Comparison of ENCODE assay signal across 8 mouse cellular contexts in genomic region chr11:120727169-120727527, GRCm38 (mm10). TPM values are rescaled to one million over a fixed set of nuclear protein-coding genes. Genes with fewer than 3 reads are reported as not detected.
DNase-seq lines count a peak whose midpoint lies in the region; ATAC-seq and TF ChIP-seq lines count a peak whose summit lies in the region.

Gene Dcxr, minus strand, starts transcription at chr11:120727281.

- 3% methylated on average over 14 of the region's 14 CpGs for WGBS in hindbrain, postnatal 0 days
- under 1% methylated on average over 14 of the region's 14 CpGs for WGBS in macrophage (ENCODE audit: missing documents)

- TF ChIP-seq CTCF in hindbrain, postnatal 0 days (IDR thresholded peaks at IDR 0.05; ENCODE audit: low read depth), result peak; percentile 57

- H3K79me2 ChIP-seq in macrophage (ENCODE audit: inconsistent target), result no peaks in the 10 kb centered on the region

- no peaks in the 10 kb centered on the region for H3K9me3 ChIP-seq in hindbrain, postnatal 0 days (ENCODE audit: low read length)

- DNase-seq in left cerebral cortex, adult 11 months (ENCODE audit: low spot score), result peak; percentile 77
- DNase-seq in left cerebral cortex, adult 8-10 months (ENCODE audit: low spot score in 2 of 2), result no peak
- peak; percentile 96 for DNase-seq in embryo, embryonic 10 days (ENCODE audit: low spot score)
- peak; percentile 87 for DNase-seq in gastrocnemius, adult 8-10 months (ENCODE audit: low spot score in 2 of 2)
- DNase-seq in hindbrain, postnatal 0 days (ENCODE audit: low spot score), result peak; percentile 87
- DNase-seq in left cerebral cortex, adult 18-20 months (ENCODE audit: low spot score in 2 of 2), result peak; percentile 41 to 51
- DNase-seq in right cerebral cortex, adult 2 months (ENCODE audit: low spot score in 2 of 2), result peak; percentile 66 to 67

- H3K4me3 ChIP-seq in hindbrain, postnatal 0 days (ENCODE audit: low read length), result peak within 1 kb of the TSS; percentile 49
- H3K4me3 ChIP-seq in macrophage (ENCODE audit: inconsistent target), result peak within 1 kb of the TSS; percentile 50

- H3K36me3 ChIP-seq in hindbrain, postnatal 0 days (ENCODE audit: insufficient read depth, low read length), result no peaks in the 10 kb centered on the region
- peaks cover 9% of the 10 kb centered on the region for H3K36me3 ChIP-seq in macrophage (ENCODE audit: inconsistent target)

- H3K27ac ChIP-seq in hindbrain, postnatal 0 days, result peak within 1 kb of the TSS; percentile 32; the same call in 1 of the 2 replicates
- peak within 1 kb of the TSS; percentile 31; the same call in 1 of the 2 replicates for H3K27ac ChIP-seq in macrophage

- H3K9ac ChIP-seq in hindbrain, postnatal 0 days (replicated peaks; ENCODE audit: low read length), result peak within 1 kb of the TSS; percentile 57

- peak within 1 kb of the TSS; percentile 78 for H3K4me2 ChIP-seq in hindbrain, postnatal 0 days (ENCODE audit: low read depth, low read length)

- H3K27me3 ChIP-seq in hindbrain, postnatal 0 days (ENCODE audit: insufficient read depth, low read length), result no peaks in the 10 kb centered on the region

- peak; percentile 91 for ATAC-seq in hindbrain, postnatal 0 days

- peaks cover 4% of the 10 kb centered on the region; the same call in 1 of the 2 replicates for H3K4me1 ChIP-seq in hindbrain, postnatal 0 days (ENCODE audit: insufficient read depth, low read length)

RNA-seq across cellular contexts. Expression of gene Dcxr, which starts in this region (rescaled TPM):
- 10 to 100 TPM in 2 of 4 experiments, 1 to 10 TPM in 2; 7.9 to 12.9 (median 9.4) TPM for total RNA-seq in left cerebral cortex, adult 8-10 months (2022)
- total RNA-seq in gastrocnemius, adult 8-10 months (2022), result 1 to 10 TPM; 7.9 to 9.8 (median 8.7) TPM
- 16.1 and 17.6 TPM in 2 replicates for total RNA-seq in hindbrain, postnatal 0 days (2014; rRNA removed)
- polyA plus RNA-seq in hindbrain, postnatal 0 days (2015; fragmentation: Nextera tagmentation; extraction: Ambion mirVana), result 20.2 and 21.3 TPM in 2 replicates
- 10 to 100 TPM in 1 of 2 experiments, 1 to 10 TPM in 1; 8.5 to 11.9 TPM for total RNA-seq in left cerebral cortex, adult 18-20 months (2021)
- total RNA-seq in macrophage (2018; cell fraction: chromatin; rRNA removed), result 10 to 100 TPM in 18 of 26 experiments, 1 to 10 TPM in 8; 2.2 to 46.3 (median 16.5) TPM
- 100 to 1,000 TPM in 2 of 26 experiments, 10 to 100 TPM in 24; 59.8 to 110 (median 79.5) TPM for total RNA-seq in macrophage (2018; cell fraction: cytosol; rRNA removed)
- total RNA-seq in macrophage (2018; cell fraction: nucleus; rRNA removed), result 10 to 100 TPM; 10.4 to 54.5 (median 22.9) TPM
- 50.0 to 96.7 TPM (median 78.2 TPM) in 3 replicates for polyA plus RNA-seq in macrophage (2018)

Comparison
In these comparisons a context has a peak if more than half of its experiments do, and no peak if none do; other contexts are left out.
1. DNase-seq: peak in left cerebral cortex, adult 11 months (single experiment), embryo, embryonic 10 days (single experiment), gastrocnemius, adult 8-10 months (2 of 2), hindbrain, postnatal 0 days (single experiment), left cerebral cortex, adult 18-20 months (2 of 2) and right cerebral cortex, adult 2 months (2 of 2); none in left cerebral cortex, adult 8-10 months (0 of 2).